Mouse (Mus musculus) limb, embryonic 11.5 days (tissue): ENCODE results near the gene Fam178b. TPM values are rescaled to one million over a fixed set of nuclear protein-coding genes. Genes with fewer than 3 reads are reported as not detected.

Experiments used
- ATAC-seq: fragments of 200-750 bp; cut with Nextera tagmentation; 2 replicates; pipeline ENCODE4 v1.8.0; 2017; ENCODE audit warnings: low read depth; ENCODE audit not compliant: insufficient number of reproducible peaks, low FRiP score, low TSS enrichment
- DNase-seq: peaks from one replicate; pipeline ENCODE4 v3.0.0-alpha.2; 2015; ENCODE audit warnings: low spot score
- H3K27ac ChIP-seq: fragments of 300-500 bp; sonication (generic); replicated peaks from 2 replicates; pipeline ENCODE4 v1.5.1; 2014; ENCODE audit warnings: low read depth, mild to moderate bottlenecking, low read length
- H3K27me3 ChIP-seq: fragments of 300-500 bp; sonication (generic); 2 replicates; pipeline ENCODE4 v1.6.1; 2014; ENCODE audit warnings: mild to moderate bottlenecking, low read length, mixed read lengths; ENCODE audit not compliant: control insufficient read depth, insufficient read depth
- H3K36me3 ChIP-seq: fragments of 300-500 bp; sonication (generic); 2 replicates; pipeline ENCODE4 v1.6.1; 2014; ENCODE audit warnings: mild to moderate bottlenecking, low read length, moderate library complexity, mixed read lengths; ENCODE audit not compliant: control insufficient read depth, insufficient read depth
- H3K4me1 ChIP-seq: fragments of 300-500 bp; sonication (generic); 2 replicates; pipeline ENCODE4 v1.6.1; 2014; ENCODE audit warnings: low read length, mixed read lengths; ENCODE audit not compliant: control insufficient read depth, insufficient read depth
- H3K4me2 ChIP-seq: fragments of 300-500 bp; sonication (generic); 2 replicates; pipeline ENCODE4 v1.6.1; 2014; ENCODE audit warnings: low read depth, mild to moderate bottlenecking, moderate library complexity; ENCODE audit not compliant: severe bottlenecking
- H3K4me3 ChIP-seq: fragments of 300-500 bp; sonication (generic); 2 replicates; pipeline ENCODE4 v1.5.1; 2014; ENCODE audit warnings: low read depth, low read length
- H3K9ac ChIP-seq: fragments of 300-500 bp; sonication (generic); 2 replicates; pipeline ENCODE4 v1.6.1; 2014; ENCODE audit warnings: mild to moderate bottlenecking, low read length
- H3K9me3 ChIP-seq: fragments of 300-500 bp; sonication (generic); 2 replicates; pipeline ENCODE4 v1.6.1; 2016; ENCODE audit warnings: low read length; ENCODE audit not compliant: control insufficient read depth
- WGBS: fragments of 180-500 bp; shearing (Covaris S2); extraction: QIAGEN DNeasy Blood & Tissue Kit; methylation state at CpG from one replicate; pipeline ENCODE4 v1.1.7; 2014; 5-methylcytosine and 5-hydroxymethylcytosine counted together
- polyA plus RNA-seq: library from polyadenylated mRNA; unstranded; fragments of >200 nt; fragmentation: Nextera tagmentation; extraction: Ambion mirVana; gene quantifications from 2 replicates; pipeline ENCODE4 v1.2.1, GENCODE M21; 2014

Fam178b gene
- polyA plus RNA-seq, 1 experiment from 2014 or later, result 0.36 TPM

- H3K4me3 ChIP-seq, result no peak overlapping the region
- DNase-seq, result no peak
- no peak overlapping the region for H3K4me2 ChIP-seq
- H3K4me1 ChIP-seq, result peaks cover 29% of the 10 kb centered on the region
- no peaks in the 10 kb centered on the region for H3K9me3 ChIP-seq
- no peak for ATAC-seq
- no peaks in the 10 kb centered on the region for H3K36me3 ChIP-seq
- no peak overlapping the region; the same call in 1 of the 2 replicates for H3K9ac ChIP-seq
- 87% methylated on average over 5 of the region's 5 CpGs for WGBS
- no peaks in the 10 kb centered on the region for H3K27me3 ChIP-seq
- no peak overlapping the region for H3K27ac ChIP-seq
These were observed 108.6 kb downstream of the Fam178b start for GRCm38 (mm10) chr1:36574196-36574955.

GRCm38 (mm10) chr1:36573524-36573923 is 109.5 kb downstream of the Fam178b start:
- H3K9ac ChIP-seq, result no peak overlapping the region
- DNase-seq (no peak), ATAC-seq (no peak)
- H3K27me3 ChIP-seq, result no peaks in the 10 kb centered on the region
- WGBS, result 82% methylated on average over 8 of the region's 8 CpGs
- no peak overlapping the region for H3K4me3 ChIP-seq
- no peak overlapping the region for H3K4me2 ChIP-seq
- no peaks in the 10 kb centered on the region for H3K9me3 ChIP-seq
- H3K27ac ChIP-seq, result no peak overlapping the region
- H3K4me1 ChIP-seq, result peaks cover 29% of the 10 kb centered on the region
- H3K36me3 ChIP-seq, result no peaks in the 10 kb centered on the region

- H3K4me1 ChIP-seq, result peaks cover 32% of the 10 kb centered on the region
- DNase-seq (no peak), ATAC-seq (no peak)
- H3K4me2 ChIP-seq, result no peak overlapping the region
- H3K9ac ChIP-seq, result no peak overlapping the region
- 70% methylated on average over 1 of the region's 1 CpGs for WGBS
- H3K36me3 ChIP-seq, result no peaks in the 10 kb centered on the region
- H3K27me3 ChIP-seq, result no peaks in the 10 kb centered on the region
- no peaks in the 10 kb centered on the region for H3K9me3 ChIP-seq
- no peak overlapping the region for H3K4me3 ChIP-seq
- H3K27ac ChIP-seq, result no peak overlapping the region
These were observed 110.3 kb downstream of the Fam178b start for GRCm38 (mm10) chr1:36572709-36573108.

GRCm38 (mm10) chr1:36572140-36572700 is 110.8 kb downstream of the Fam178b start:
- Histone ChIP-seq H3K9me3 (no peaks in the 10 kb centered on the region), H3K9ac (no peak overlapping the region), H3K4me2 (no peak overlapping the region), H3K36me3 (no peaks in the 10 kb centered on the region), H3K27ac (no peak overlapping the region), H3K27me3 (no peaks in the 10 kb centered on the region), H3K4me1 (peaks cover 28% of the 10 kb centered on the region), H3K4me3 (no peak overlapping the region)
- 77% methylated on average over 2 of the region's 2 CpGs for WGBS
- ATAC-seq (no peak), DNase-seq (no peak)

GRCm38 (mm10) chr1:36571627-36572026 is 111.4 kb downstream of the Fam178b start:
- Histone ChIP-seq H3K4me1 (peaks cover 23% of the 10 kb centered on the region), H3K36me3 (no peaks in the 10 kb centered on the region), H3K27ac (no peak overlapping the region), H3K9ac (no peak overlapping the region), H3K27me3 (no peaks in the 10 kb centered on the region), H3K4me3 (no peak overlapping the region), H3K4me2 (no peak overlapping the region), H3K9me3 (no peaks in the 10 kb centered on the region)
- no peak for ATAC-seq
- 27% methylated on average over 6 of the region's 6 CpGs for WGBS
- no peak for DNase-seq

- WGBS, result 87% methylated on average over 5 of the region's 5 CpGs
- no peak for ATAC-seq
- Histone ChIP-seq H3K27me3 (no peaks in the 10 kb centered on the region), H3K4me2 (no peak overlapping the region), H3K36me3 (no peaks in the 10 kb centered on the region), H3K4me1 (peaks cover 17% of the 10 kb centered on the region), H3K27ac (no peak overlapping the region), H3K9me3 (no peaks in the 10 kb centered on the region), H3K4me3 (no peak overlapping the region), H3K9ac (no peak overlapping the region)
- no peak for DNase-seq
These were observed 112.7 kb downstream of the Fam178b start for GRCm38 (mm10) chr1:36570320-36570719.

GRCm38 (mm10) chr1:36569694-36570276 is 113.2 kb downstream of the Fam178b start:
- Histone ChIP-seq H3K4me1 (peaks cover 15% of the 10 kb centered on the region), H3K27me3 (no peaks in the 10 kb centered on the region), H3K36me3 (no peaks in the 10 kb centered on the region), H3K4me2 (no peak overlapping the region), H3K4me3 (no peak overlapping the region), H3K27ac (no peak overlapping the region), H3K9me3 (no peaks in the 10 kb centered on the region), H3K9ac (no peak overlapping the region)
- WGBS, result 66% methylated on average over 7 of the region's 7 CpGs
- no peak for ATAC-seq
- DNase-seq, result no peak

- Histone ChIP-seq H3K4me3 (no peak overlapping the region), H3K4me1 (peaks cover 11% of the 10 kb centered on the region), H3K9me3 (no peaks in the 10 kb centered on the region), H3K27ac (no peak overlapping the region), H3K36me3 (no peaks in the 10 kb centered on the region), H3K9ac (no peak overlapping the region), H3K4me2 (no peak overlapping the region), H3K27me3 (no peaks in the 10 kb centered on the region)
- 77% methylated on average over 4 of the region's 4 CpGs for WGBS
- ATAC-seq (no peak), DNase-seq (no peak)
These were observed 114.2 kb downstream of the Fam178b start for GRCm38 (mm10) chr1:36568776-36569175.
